Mouse (Mus musculus): ENCODE results near the gene Gabra2. TPM values are rescaled to one million over a fixed set of nuclear protein-coding genes. Genes with fewer than 3 reads are reported as not detected.
A peak's percentile ranks its signal among the peaks of the same experiment; 100 is the strongest.

Gene Gabra2
- total RNA-seq (2021): 100 to 1,000 TPM; 140 to 145 TPM
- long read RNA-seq, experiment 1, full-length matches to known transcripts: 11 of 26 reads
- long read RNA-seq, experiment 1, partial matches to known transcripts: 2 of 26 reads
- long read RNA-seq, experiment 1, other reads (novel, unspliced or antisense): 13 of 26 reads
- long read RNA-seq, experiment 2, full-length matches to known transcripts: 14 of 29 reads
- long read RNA-seq, experiment 2, partial matches to known transcripts: 3 of 29 reads
- long read RNA-seq, experiment 2, other reads (novel, unspliced or antisense): 12 of 29 reads

GRCm38 (mm10) chr5:71095725-71096607, at the start of gene Gabra2:
TSS of gene Gabra2 (minus strand) at chr5:71095849.
- peak; percentile 78 to 84 for DNase-seq (ENCODE audit: low spot score in 2 of 2)
- H3K4me3 ChIP-seq: peak within 1 kb of the TSS; percentile 92
- peak; percentile 57 for TF ChIP-seq CTCF (conservative IDR thresholded peaks at IDR 0.05)
- peak within 1 kb of the TSS; percentile 100 for H3K27ac ChIP-seq

- no peak for TF ChIP-seq CTCF (conservative IDR thresholded peaks at IDR 0.05)
- DNase-seq (ENCODE audit: low spot score in 2 of 2): peak; percentile 32 to 66
- Histone ChIP-seq H3K4me3 (no peak overlapping the region), H3K27ac (peak overlapping the region; percentile 72)
Measured at GRCm38 (mm10) chr5:71136691-71137090, 41.0 kb upstream of the Gabra2 start.

GRCm38 (mm10) chr5:71135840-71136239, 40.2 kb upstream of the Gabra2 start:
- TF ChIP-seq CTCF (conservative IDR thresholded peaks at IDR 0.05): no peak

GRCm38 (mm10) chr5:71127721-71128120, 32.1 kb upstream of the Gabra2 start:
- TF ChIP-seq CTCF (conservative IDR thresholded peaks at IDR 0.05): no peak
- peak; percentile 53 to 72 for DNase-seq (ENCODE audit: low spot score in 2 of 2)
- Histone ChIP-seq H3K4me3 (no peak overlapping the region), H3K27ac (peak overlapping the region; percentile 16; the same call in 1 of the 2 replicates)

More at GRCm38 (mm10) chr5:71135840-71136239, 40.2 kb upstream of the Gabra2 start:
- Histone ChIP-seq H3K27ac (peak overlapping the region; percentile 72), H3K4me3 (no peak overlapping the region)
- DNase-seq (ENCODE audit: low spot score in 2 of 2): no peak

- no peak overlapping the region for H3K27ac ChIP-seq
- no peak overlapping the region for H3K4me3 ChIP-seq
- DNase-seq (ENCODE audit: low spot score in 2 of 2): no peak
- no peak for TF ChIP-seq CTCF (conservative IDR thresholded peaks at IDR 0.05)
Measured at GRCm38 (mm10) chr5:71115216-71115615, 19.6 kb upstream of the Gabra2 start.

GRCm38 (mm10) chr5:71095180-71095579, 469 bp downstream of the Gabra2 start:
- TF ChIP-seq CTCF (conservative IDR thresholded peaks at IDR 0.05): no peak
- Histone ChIP-seq H3K4me3 (peak overlapping the region; percentile 92), H3K27ac (peak overlapping the region; percentile 100)
- DNase-seq (ENCODE audit: low spot score in 2 of 2): peak; percentile 34 to 53

GRCm38 (mm10) chr5:71094776-71095175, 873 bp downstream of the Gabra2 start:
- no peak for TF ChIP-seq CTCF (conservative IDR thresholded peaks at IDR 0.05)
- DNase-seq (ENCODE audit: low spot score in 2 of 2): peak in 1 of 2 experiments; percentile 14
- peak overlapping the region; percentile 100 for H3K27ac ChIP-seq
- H3K4me3 ChIP-seq: peak overlapping the region; percentile 92

- peak in 1 of 2 experiments; percentile 32 for DNase-seq (ENCODE audit: low spot score in 2 of 2)
- Histone ChIP-seq H3K27ac (peak overlapping the region; percentile 100), H3K4me3 (peak overlapping the region; percentile 92)
- peak; percentile 77 for TF ChIP-seq CTCF (conservative IDR thresholded peaks at IDR 0.05)
Measured at GRCm38 (mm10) chr5:71093807-71094206, 1.8 kb downstream of the Gabra2 start.

GRCm38 (mm10) chr5:71092475-71092874, 3.2 kb downstream of the Gabra2 start:
- peak; percentile 64 for TF ChIP-seq CTCF (conservative IDR thresholded peaks at IDR 0.05)
- peak; percentile 31 to 63 for DNase-seq (ENCODE audit: low spot score in 2 of 2)
- Histone ChIP-seq H3K4me3 (peak overlapping the region; percentile 92), H3K27ac (peak overlapping the region; percentile 100)

GRCm38 (mm10) chr5:71091926-71092325, 3.7 kb downstream of the Gabra2 start:
- Histone ChIP-seq H3K4me3 (peak overlapping the region; percentile 92), H3K27ac (peak overlapping the region; percentile 100)
- no peak for DNase-seq (ENCODE audit: low spot score in 2 of 2)
- no peak for TF ChIP-seq CTCF (conservative IDR thresholded peaks at IDR 0.05)

GRCm38 (mm10) chr5:71078861-71079260, 16.8 kb downstream of the Gabra2 start:
- no peak overlapping the region for H3K4me3 ChIP-seq
- TF ChIP-seq CTCF (conservative IDR thresholded peaks at IDR 0.05): no peak
- H3K27ac ChIP-seq: peak overlapping the region; percentile 32; the same call in 1 of the 2 replicates
- DNase-seq (ENCODE audit: low spot score in 2 of 2): no peak

- peak overlapping the region; percentile 82 for H3K27ac ChIP-seq
- peak; percentile 41 to 62 for DNase-seq (ENCODE audit: low spot score in 2 of 2)
- no peak for TF ChIP-seq CTCF (conservative IDR thresholded peaks at IDR 0.05)
- H3K4me3 ChIP-seq: no peak overlapping the region
Measured at GRCm38 (mm10) chr5:71061696-71062095, 34.0 kb downstream of the Gabra2 start.

GRCm38 (mm10) chr5:71058047-71058446, 37.6 kb downstream of the Gabra2 start:
- Histone ChIP-seq H3K27ac (peak overlapping the region; percentile 67; the same call in 1 of the 2 replicates), H3K4me3 (no peak overlapping the region)
- no peak for TF ChIP-seq CTCF (conservative IDR thresholded peaks at IDR 0.05)
- no peak for DNase-seq (ENCODE audit: low spot score in 2 of 2)

All from layer of hippocampus, adult 2 months (tissue).